Mouse (Mus musculus) heart, embryonic 16.5 days (tissue): ENCODE results near the gene Treh. TPM values are rescaled to one million over a fixed set of nuclear protein-coding genes. Genes with fewer than 3 reads are reported as not detected.

Experiments
- ATAC-seq: fragments of 200-750 bp; cut with Nextera tagmentation; replicated peaks from 2 replicates; pipeline ENCODE4 v1.8.0; 2017; ENCODE audit warnings: moderate number of reproducible peaks; ENCODE audit not compliant: insufficient read depth, low FRiP score; ENCODE audit errors: extremely low read depth
- H3K27ac ChIP-seq: fragments of 300-500 bp; sonication (generic); 2 replicates; pipeline ENCODE4 v1.5.1; 2014; ENCODE audit warnings: mild to moderate bottlenecking, low read length, control low read depth, moderate library complexity
- H3K27me3 ChIP-seq: fragments of 300-500 bp; sonication (generic); 2 replicates; pipeline ENCODE4 v1.6.1; 2014; ENCODE audit warnings: low read length, mixed read lengths; ENCODE audit not compliant: control insufficient read depth, insufficient read depth
- H3K36me3 ChIP-seq: fragments of 300-500 bp; sonication (generic); 2 replicates; pipeline ENCODE4 v1.6.1; 2014; ENCODE audit not compliant: control insufficient read depth, insufficient read depth
- H3K4me1 ChIP-seq: fragments of 300-500 bp; sonication (generic); 2 replicates; pipeline ENCODE4 v1.6.1; 2014; ENCODE audit warnings: low read length, mixed read lengths; ENCODE audit not compliant: control insufficient read depth, insufficient read depth
- H3K4me2 ChIP-seq: fragments of 300-500 bp; sonication (generic); 2 replicates; pipeline ENCODE4 v1.6.1; 2014; ENCODE audit warnings: low read depth, mild to moderate bottlenecking, control low read depth, low read length
- H3K4me3 ChIP-seq: fragments of 300-500 bp; sonication (generic); 2 replicates; pipeline ENCODE4 v1.5.1; 2014; ENCODE audit warnings: mild to moderate bottlenecking, control low read depth, low read length
- H3K9ac ChIP-seq: fragments of 300-500 bp; sonication (generic); 2 replicates; pipeline ENCODE4 v1.6.1; 2014; ENCODE audit warnings: low read length, control low read depth
- H3K9me3 ChIP-seq: fragments of 300-500 bp; sonication (generic); replicated peaks from 2 replicates; pipeline ENCODE4 v1.6.1; 2016; ENCODE audit warnings: low read length; ENCODE audit not compliant: control insufficient read depth
- WGBS: fragments of 180-500 bp; shearing (Covaris S2); extraction: QIAGEN DNeasy Blood & Tissue Kit; methylation state at CpG from one replicate; pipeline ENCODE4 v1.1.7; 2014; 5-methylcytosine and 5-hydroxymethylcytosine counted together
- polyA plus RNA-seq: library from polyadenylated mRNA; unstranded; fragments of >200 nt; fragmentation: Nextera tagmentation; extraction: Ambion mirVana; gene quantifications from 2 replicates; pipeline ENCODE4 v1.2.1, GENCODE M21; 2015

Gene Treh
- polyA plus RNA-seq, 1 experiment from 2014 or later, result 0.07 TPM

DNA sequence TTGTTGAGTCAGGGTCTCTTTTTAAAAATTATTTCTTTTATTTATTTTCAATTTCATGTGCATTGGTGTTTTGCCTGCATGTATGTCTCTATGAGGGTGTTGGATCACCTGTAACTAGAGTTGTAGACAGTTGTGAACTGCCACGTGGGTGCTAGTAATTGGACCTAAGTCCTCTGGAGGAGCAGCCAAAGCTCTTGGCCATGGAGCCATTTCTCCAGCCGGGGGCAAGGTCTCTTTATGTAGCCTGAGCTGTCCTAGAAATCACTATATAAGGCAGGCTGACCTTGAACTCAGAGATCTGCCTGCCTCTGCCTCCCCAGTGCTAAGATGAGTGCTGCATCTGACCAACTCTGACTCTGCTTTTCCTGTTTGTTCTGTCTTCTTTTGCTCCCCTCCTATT is 28.8 kb upstream of the Treh start:
- no peak overlapping the region for H3K4me3 ChIP-seq
- peaks cover 2% of the 10 kb centered on the region for H3K4me1 ChIP-seq
- no peaks in the 10 kb centered on the region for H3K9me3 ChIP-seq
- no peaks in the 10 kb centered on the region for H3K36me3 ChIP-seq
- 79% methylated on average over 2 of the region's 2 CpGs for WGBS
- H3K9ac ChIP-seq, result no peak overlapping the region
- H3K27ac ChIP-seq, result no peak overlapping the region
- ATAC-seq, result no peak
- H3K27me3 ChIP-seq, result no peaks in the 10 kb centered on the region
- no peak overlapping the region for H3K4me2 ChIP-seq

DNA sequence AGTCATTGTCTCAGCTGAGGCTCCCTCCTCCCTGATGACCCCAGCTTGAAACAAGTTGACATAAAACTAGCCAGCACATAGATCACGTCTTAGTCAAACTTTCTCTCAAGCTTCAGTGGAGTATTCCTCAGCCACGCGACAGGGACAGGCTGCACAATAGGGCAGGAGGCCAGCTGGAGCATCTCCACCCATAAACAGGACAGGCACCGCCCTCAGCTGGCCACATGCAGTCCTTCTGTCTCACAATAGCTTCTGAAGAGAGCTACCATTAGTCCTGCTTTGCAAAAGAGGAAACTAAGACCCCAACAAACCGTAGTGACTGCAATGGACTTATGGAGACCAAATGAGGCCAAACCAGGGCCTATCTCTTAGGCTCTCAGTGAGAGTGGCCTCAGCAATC is 27.6 kb upstream of the Treh start:
- no peak overlapping the region for H3K9ac ChIP-seq
- H3K36me3 ChIP-seq, result no peaks in the 10 kb centered on the region
- WGBS, result 52% methylated on average over 5 of the region's 5 CpGs
- H3K9me3 ChIP-seq, result no peaks in the 10 kb centered on the region
- H3K4me3 ChIP-seq, result no peak overlapping the region
- H3K27ac ChIP-seq, result no peak overlapping the region
- peaks cover 2% of the 10 kb centered on the region for H3K4me1 ChIP-seq
- no peak overlapping the region for H3K4me2 ChIP-seq
- no peaks in the 10 kb centered on the region for H3K27me3 ChIP-seq
- no peak for ATAC-seq

DNA sequence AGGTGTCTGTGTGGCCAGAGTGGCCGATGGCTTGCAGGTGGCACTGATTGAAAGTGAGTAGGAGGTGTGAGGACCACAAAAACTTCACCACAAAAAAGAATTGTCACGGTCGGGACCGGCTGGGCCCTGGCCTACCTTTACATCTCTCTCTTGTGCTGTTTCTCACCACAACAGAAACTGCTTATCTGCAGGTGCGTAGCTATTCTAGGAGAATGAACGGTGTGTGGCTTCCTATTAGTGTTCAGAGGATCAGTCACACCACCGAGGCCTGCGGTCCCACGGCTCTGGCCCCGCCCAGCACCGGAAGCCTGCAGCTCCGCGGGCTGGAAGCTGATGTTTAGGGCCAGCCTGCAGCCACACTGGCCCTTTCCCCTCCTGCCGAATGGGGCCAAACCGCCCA is 27.1 kb upstream of the Treh start:
- Histone ChIP-seq H3K9ac (no peak overlapping the region; the same call in 1 of the 2 replicates), H3K27me3 (no peaks in the 10 kb centered on the region), H3K27ac (peak overlapping the region; percentile 24; the same call in 1 of the 2 replicates), H3K9me3 (no peaks in the 10 kb centered on the region), H3K36me3 (no peaks in the 10 kb centered on the region), H3K4me2 (peak overlapping the region; percentile 24), H3K4me3 (no peak overlapping the region), H3K4me1 (no peaks in the 10 kb centered on the region; the same call in 1 of the 2 replicates)
- 0 out of 2 replicates have a peak, but pooled peaks have one; percentile 32 for ATAC-seq
- WGBS, result 41% methylated on average over 15 of the region's 15 CpGs

DNA sequence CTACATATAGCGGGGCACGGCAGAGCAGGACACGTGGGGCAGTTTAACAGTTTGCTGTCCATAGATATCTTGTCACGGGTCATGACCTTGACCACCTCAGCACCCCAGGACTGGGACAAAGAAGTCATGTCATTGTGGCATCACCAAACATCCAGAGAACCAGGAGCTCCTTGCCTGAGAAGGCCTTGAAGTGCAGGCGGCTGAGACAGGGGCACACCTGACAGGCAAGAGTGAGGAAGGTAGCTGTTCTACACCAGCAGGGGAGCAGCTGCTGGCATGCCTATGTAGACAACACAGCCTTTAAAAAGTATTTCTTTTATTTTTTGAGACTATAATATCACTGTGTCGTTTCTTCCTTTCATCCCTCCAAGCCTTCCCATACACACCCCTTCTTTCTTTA is 26.7 kb upstream of the Treh start:
- no peak overlapping the region; the same call in 1 of the 2 replicates for H3K9ac ChIP-seq
- no peak overlapping the region for H3K4me3 ChIP-seq
- peak overlapping the region; percentile 24; the same call in 1 of the 2 replicates for H3K27ac ChIP-seq
- H3K4me1 ChIP-seq, result no peaks in the 10 kb centered on the region; the same call in 1 of the 2 replicates
- no peaks in the 10 kb centered on the region for H3K9me3 ChIP-seq
- no peak for ATAC-seq
- H3K36me3 ChIP-seq, result no peaks in the 10 kb centered on the region
- WGBS, result 65% methylated on average over 6 of the region's 6 CpGs
- H3K27me3 ChIP-seq, result no peaks in the 10 kb centered on the region
- peak overlapping the region; percentile 24 for H3K4me2 ChIP-seq

DNA sequence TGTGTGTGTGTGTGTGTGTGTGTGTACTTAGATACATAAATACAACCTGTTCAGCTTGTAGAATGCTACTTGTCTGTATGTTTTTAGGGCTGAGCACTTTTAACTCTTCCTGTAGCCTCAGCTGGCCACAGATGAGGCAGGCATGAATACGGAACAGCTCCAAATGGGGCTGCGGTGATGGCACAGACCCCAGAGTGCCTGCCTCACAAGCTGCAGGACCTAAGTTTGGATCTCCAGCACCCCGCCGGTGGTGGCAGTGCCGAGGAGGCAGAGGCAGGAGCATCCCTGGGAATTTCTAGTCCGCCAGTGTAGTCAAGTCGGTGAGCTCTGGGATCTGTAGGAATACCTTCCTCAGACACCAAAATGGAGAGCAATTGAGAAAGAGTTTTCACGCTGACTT is 26.0 kb upstream of the Treh start:
- Histone ChIP-seq H3K4me1 (no peaks in the 10 kb centered on the region; the same call in 1 of the 2 replicates), H3K4me2 (no peak overlapping the region), H3K27me3 (no peaks in the 10 kb centered on the region), H3K27ac (no peak overlapping the region; the same call in 1 of the 2 replicates), H3K4me3 (no peak overlapping the region), H3K36me3 (no peaks in the 10 kb centered on the region), H3K9me3 (no peaks in the 10 kb centered on the region), H3K9ac (no peak overlapping the region)
- no peak for ATAC-seq
- 88% methylated on average over 8 of the region's 8 CpGs for WGBS

DNA sequence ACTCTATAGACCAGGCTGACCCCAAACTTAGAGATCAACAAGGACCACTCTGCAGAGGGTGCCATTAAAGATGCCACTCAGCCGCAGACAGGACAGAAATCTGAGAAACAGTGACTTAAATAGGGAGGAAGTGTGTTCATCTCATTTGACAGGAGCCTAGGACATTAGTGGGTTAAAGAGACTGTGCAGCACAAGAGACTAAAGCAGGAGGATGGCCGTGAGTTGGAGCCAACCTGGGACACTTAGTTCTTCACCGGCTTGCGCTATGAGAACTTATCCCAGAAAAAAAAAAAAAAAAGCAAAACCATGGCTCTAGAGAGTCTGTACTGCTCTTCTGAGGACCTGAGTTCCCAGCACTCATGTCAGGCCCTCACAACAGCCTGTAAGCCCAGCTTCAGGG is 25.4 kb upstream of the Treh start:
- Histone ChIP-seq H3K4me2 (no peak overlapping the region), H3K27ac (no peak overlapping the region), H3K4me3 (no peak overlapping the region), H3K9ac (no peak overlapping the region), H3K4me1 (no peaks in the 10 kb centered on the region; the same call in 1 of the 2 replicates), H3K36me3 (no peaks in the 10 kb centered on the region), H3K27me3 (no peaks in the 10 kb centered on the region), H3K9me3 (no peaks in the 10 kb centered on the region)
- no peak for ATAC-seq
- WGBS, result 79% methylated on average over 4 of the region's 4 CpGs

DNA sequence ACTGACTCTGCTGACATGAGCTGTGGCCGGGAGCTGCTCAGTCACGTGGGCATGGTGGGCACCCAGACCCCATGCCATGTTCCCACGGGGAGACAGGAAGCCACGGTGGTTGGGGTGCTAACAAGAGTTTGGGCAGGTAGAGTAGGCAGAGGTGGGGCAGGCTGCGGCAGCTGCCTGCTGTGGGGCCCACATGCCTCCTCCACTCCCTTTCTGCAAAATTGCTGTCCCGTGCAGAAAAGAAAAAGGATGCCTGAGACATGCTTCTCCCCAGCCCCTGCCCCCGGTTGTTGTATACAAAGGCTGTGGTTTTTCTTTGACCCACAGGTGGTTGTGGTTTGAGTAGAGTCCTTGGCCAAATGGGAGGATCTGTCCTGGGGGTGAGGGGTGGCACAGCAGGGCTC is 24.2 kb upstream of the Treh start:
- 68% methylated on average over 7 of the region's 7 CpGs for WGBS
- H3K27me3 ChIP-seq, result no peaks in the 10 kb centered on the region
- no peaks in the 10 kb centered on the region for H3K36me3 ChIP-seq
- no peak overlapping the region for H3K4me2 ChIP-seq
- H3K27ac ChIP-seq, result peak overlapping the region; percentile 20; the same call in 1 of the 2 replicates
- no peaks in the 10 kb centered on the region for H3K9me3 ChIP-seq
- H3K4me3 ChIP-seq, result no peak overlapping the region
- H3K9ac ChIP-seq, result no peak overlapping the region
- H3K4me1 ChIP-seq, result no peaks in the 10 kb centered on the region; the same call in 1 of the 2 replicates
- ATAC-seq, result no peak

DNA sequence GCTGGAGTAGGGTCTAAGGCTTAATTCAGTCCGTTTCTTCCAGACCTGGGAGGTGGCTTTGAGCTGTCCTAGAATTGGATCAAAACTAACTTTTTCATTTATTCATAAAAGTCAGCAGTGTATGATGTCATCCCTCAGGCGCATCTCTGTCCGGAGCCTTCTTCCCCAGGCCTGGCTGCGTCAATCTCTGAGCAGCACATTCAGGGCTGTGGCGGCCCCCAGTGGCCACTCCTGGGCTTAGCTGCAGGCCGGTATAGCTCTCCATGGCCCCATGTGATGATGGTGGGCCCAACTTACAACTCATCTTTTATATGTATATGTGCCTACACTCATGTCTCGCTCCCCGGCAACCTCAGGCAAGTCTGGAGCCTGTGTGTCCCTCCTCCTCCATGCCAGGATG is 21.0 kb upstream of the Treh start:
- H3K27ac ChIP-seq, result no peak overlapping the region
- no peak overlapping the region for H3K4me2 ChIP-seq
- peaks cover 5% of the 10 kb centered on the region for H3K4me1 ChIP-seq
- peak; percentile 49 for ATAC-seq
- no peak overlapping the region for H3K4me3 ChIP-seq
- no peaks in the 10 kb centered on the region for H3K9me3 ChIP-seq
- 6% methylated on average over 8 of the region's 8 CpGs for WGBS
- no peaks in the 10 kb centered on the region for H3K27me3 ChIP-seq
- no peaks in the 10 kb centered on the region for H3K36me3 ChIP-seq
- no peak overlapping the region for H3K9ac ChIP-seq

DNA sequence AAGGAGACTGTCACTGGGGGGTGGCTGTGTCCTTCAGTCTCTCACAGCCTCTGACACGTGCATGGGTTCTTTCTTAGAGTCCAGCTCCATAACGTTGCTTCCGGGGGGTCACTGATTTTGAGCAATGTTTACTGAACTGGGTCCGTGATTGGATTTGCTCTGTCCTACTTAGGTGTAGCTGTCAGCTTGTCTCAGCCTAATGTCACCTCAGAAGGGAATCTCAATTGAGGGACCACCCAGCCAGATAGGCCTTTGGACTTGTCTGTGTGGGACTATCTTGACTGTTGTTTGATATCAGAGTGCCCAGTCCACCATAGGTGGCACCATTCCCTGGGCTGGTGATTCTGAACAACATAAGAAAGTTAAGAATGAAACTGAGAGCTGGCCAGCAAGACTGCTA is 19.1 kb upstream of the Treh start:
- Histone ChIP-seq H3K9ac (no peak overlapping the region), H3K4me2 (no peak overlapping the region), H3K36me3 (no peaks in the 10 kb centered on the region), H3K9me3 (no peaks in the 10 kb centered on the region), H3K27ac (no peak overlapping the region), H3K27me3 (no peaks in the 10 kb centered on the region), H3K4me1 (peaks cover 5% of the 10 kb centered on the region), H3K4me3 (no peak overlapping the region)
- no peak for ATAC-seq
- 64% methylated on average over 4 of the region's 4 CpGs for WGBS
